ENCODE assay signal across 26 mouse cellular contexts in the genomic region with DNA sequence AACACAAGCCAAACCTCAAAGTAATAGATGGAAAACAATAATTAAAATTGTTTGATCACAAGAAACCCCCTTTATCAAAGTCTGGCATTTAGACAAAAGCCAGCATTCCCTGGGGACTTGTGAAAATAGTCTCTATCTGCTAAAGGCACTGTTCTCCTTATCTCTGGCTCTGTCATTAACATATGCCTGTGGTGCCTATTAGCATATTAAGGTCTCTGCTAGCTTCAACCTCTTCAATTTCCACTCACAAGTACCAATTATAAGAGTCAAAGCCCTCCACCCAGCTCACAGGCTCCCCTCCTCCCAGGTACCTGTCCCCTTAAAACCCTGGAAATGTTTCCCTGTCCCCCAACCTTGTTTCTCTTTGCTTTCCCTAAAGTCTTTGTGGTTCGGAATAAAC. TPM values are rescaled to one million over a fixed set of nuclear protein-coding genes. Genes with fewer than 3 reads are reported as not detected.
"Had no signal": no experiment of that assay in that cellular context is flagged by ENCODE, and none has a peak within 500 bp of the region (broad histone marks: within the 10 kb centered on the region; RNA-seq: fewer than 3 reads in every experiment).

No protein-coding gene starts in this region.

- H3K4me3 ChIP-seq: layer of hippocampus, adult 2 months; limb, embryonic 10.5 days; limb, embryonic 13.5 days; liver, embryonic 12.5 days; liver, embryonic 15.5 days; lung, embryonic 15.5 days; megakaryocyte, embryonic 14.5 days; neural tube, embryonic 12.5 days; neural tube, embryonic 15.5 days had no signal

- H3K27ac ChIP-seq: kidney, postnatal 0 days; layer of hippocampus, adult 2 months; limb, embryonic 10.5 days; limb, embryonic 13.5 days; liver, embryonic 12.5 days; liver, embryonic 15.5 days; lung, embryonic 15.5 days; neural tube, embryonic 12.5 days; neural tube, embryonic 15.5 days had no signal

- ATAC-seq: liver, embryonic 12.5 days had no signal

- H3K4me2 ChIP-seq: limb, embryonic 13.5 days; liver, embryonic 12.5 days; liver, embryonic 15.5 days; lung, embryonic 15.5 days; neural tube, embryonic 12.5 days; neural tube, embryonic 15.5 days had no signal

- H3K9ac ChIP-seq: limb, embryonic 13.5 days; liver, embryonic 12.5 days; liver, embryonic 15.5 days; lung, embryonic 15.5 days; neural tube, embryonic 12.5 days; neural tube, embryonic 15.5 days had no signal

- H3K36me3 ChIP-seq: limb, embryonic 10.5 days; limb, embryonic 13.5 days; liver, embryonic 12.5 days; liver, embryonic 15.5 days; lung, embryonic 15.5 days; neural tube, embryonic 12.5 days; neural tube, embryonic 15.5 days had no signal

- H3K4me1 ChIP-seq: limb, embryonic 10.5 days; limb, embryonic 13.5 days; liver, embryonic 12.5 days; liver, embryonic 15.5 days; lung, embryonic 15.5 days; neural tube, embryonic 12.5 days; neural tube, embryonic 15.5 days had no signal

- H3K9me3 ChIP-seq: limb, embryonic 10.5 days; limb, embryonic 13.5 days; liver, embryonic 12.5 days; liver, embryonic 15.5 days; lung, embryonic 15.5 days; megakaryocyte, embryonic 14.5 days; neural tube, embryonic 12.5 days; neural tube, embryonic 15.5 days had no signal

- DNase-seq: kidney, adult 2 months; kidney, postnatal 25 days; layer of hippocampus, adult 9-11 months; liver; lung, adult 18-20 months; lung, postnatal 10 days; lung, postnatal 36 days; right cerebral cortex, adult 18-20 months; right cerebral cortex, postnatal 14 days; thymus, adult 18-20 months; thymus, postnatal 36 days had no signal

- H3K27me3 ChIP-seq: liver, embryonic 15.5 days; lung, embryonic 15.5 days; neural tube, embryonic 12.5 days; neural tube, embryonic 15.5 days had no signal

RNA-seq across cellular contexts. Expression of a gene that starts 20.4 kb away (rescaled TPM):
- total RNA-seq: layer of hippocampus, adult 2 months; layer of hippocampus, postnatal 25 days; left cerebral cortex, adult 18-20 months; left cerebral cortex, postnatal 25 days had no signal
- polyA plus RNA-seq: kidney, adult 2 months; kidney, embryonic 14.5 days; kidney, postnatal 0 days; limb, embryonic 10.5 days; limb, embryonic 13.5 days; liver, embryonic 12.5 days; liver, embryonic 15.5 days; lung, embryonic 15.5 days; neural tube, embryonic 12.5 days; neural tube, embryonic 15.5 days; testis, adult 2 months had no signal
